Mouse (Mus musculus): ENCODE data around the gene Anxa6. TPM values are rescaled to one million over a fixed set of nuclear protein-coding genes. Genes with fewer than 3 reads are reported as not detected.
"Not testable (repeated sequence)": the region's sequence is repeated elsewhere in the genome, so short reads cannot be mapped to it uniquely, and the experiment has no call there.

Anxa6 gene
- polyA plus RNA-seq, 1 experiment from 2014 or later: 340 TPM

DNA sequence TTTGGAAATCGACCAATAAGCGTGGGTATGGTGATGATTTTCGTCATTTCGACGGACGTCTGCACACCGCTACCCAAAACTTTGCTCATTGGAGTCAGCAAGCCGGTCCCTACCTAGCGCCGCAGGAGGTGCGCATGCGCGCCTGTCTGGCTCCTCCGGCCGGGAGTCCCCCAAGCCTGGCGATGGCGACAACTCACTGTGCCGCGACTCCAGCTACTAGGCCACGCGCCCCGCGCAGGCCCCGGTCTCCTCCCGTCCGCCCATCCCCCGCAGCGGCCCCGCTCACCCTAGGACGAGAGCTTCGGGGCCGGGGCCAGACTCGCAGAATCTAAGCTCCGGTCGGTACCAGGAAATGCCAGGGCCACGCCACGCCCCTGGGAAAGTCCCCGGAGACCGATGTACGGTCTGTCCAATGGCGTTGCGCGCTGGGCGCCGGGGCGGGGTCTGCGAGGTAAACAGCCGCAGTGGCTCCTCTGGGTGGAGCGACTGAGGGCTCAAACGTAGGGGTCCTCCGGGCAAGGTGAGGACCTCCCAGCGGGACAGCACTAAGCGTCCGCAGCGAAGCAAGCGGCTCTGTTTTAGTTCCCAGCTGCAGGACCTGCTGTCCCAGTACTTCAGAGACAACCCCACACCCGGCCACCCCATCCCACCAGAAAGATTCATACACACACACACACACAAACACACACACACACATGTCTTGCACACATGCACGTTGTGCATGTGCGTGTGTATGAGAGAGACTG is 77.3 kb downstream of the Anxa6 start:
- Histone ChIP-seq H3K36me3 (ENCODE audit: control insufficient read depth, insufficient read depth) (no peaks in the 10 kb centered on the region), H3K27me3 (ENCODE audit: control insufficient read depth, insufficient read depth, low read length) (no peaks in the 10 kb centered on the region), H3K9ac (ENCODE audit: low read length) (peak overlapping the region; percentile 82), H3K4me3 (ENCODE audit: low read length) (peak overlapping the region; percentile 79), H3K4me1 (ENCODE audit: control insufficient read depth, insufficient read depth, low read length) (peaks cover 31% of the 10 kb centered on the region), H3K4me2 (ENCODE audit: low read depth, low read length) (peak overlapping the region; percentile 64), H3K27ac (ENCODE audit: low read length) (peak overlapping the region; percentile 90), H3K9me3 (replicated peaks; ENCODE audit: control insufficient read depth, low read length) (no peaks in the 10 kb centered on the region)
- ATAC-seq (replicated peaks; ENCODE audit: extremely low read depth, insufficient read depth, low FRiP score): peak; percentile 97
- under 1% methylated on average over 59 of the region's 59 CpGs for WGBS

- Histone ChIP-seq H3K9ac (ENCODE audit: low read length) (peak overlapping the region; percentile 82), H3K4me3 (ENCODE audit: low read length) (peak overlapping the region; percentile 79), H3K27ac (ENCODE audit: low read length) (peak overlapping the region; percentile 90), H3K4me1 (ENCODE audit: control insufficient read depth, insufficient read depth, low read length) (peaks cover 31% of the 10 kb centered on the region), H3K4me2 (ENCODE audit: low read depth, low read length) (peak overlapping the region; percentile 64)
- not testable (repeated sequence) for H3K9me3 ChIP-seq (replicated peaks; ENCODE audit: control insufficient read depth, low read length); ATAC-seq (replicated peaks; ENCODE audit: extremely low read depth, insufficient read depth, low FRiP score); H3K36me3 ChIP-seq (ENCODE audit: control insufficient read depth, insufficient read depth); H3K27me3 ChIP-seq (ENCODE audit: control insufficient read depth, insufficient read depth, low read length)
- 36% methylated on average over 10 of the region's 10 CpGs for WGBS
Observed at GRCm38 (mm10) chr11:54955400-54955734, 77.9 kb downstream of the Anxa6 start.

GRCm38 (mm10) chr11:54954716-54955115 is 78.5 kb downstream of the Anxa6 start:
- Histone ChIP-seq H3K27ac (ENCODE audit: low read length) (no peak overlapping the region), H3K9me3 (replicated peaks; ENCODE audit: control insufficient read depth, low read length) (no peaks in the 10 kb centered on the region), H3K27me3 (ENCODE audit: control insufficient read depth, insufficient read depth, low read length) (no peaks in the 10 kb centered on the region), H3K36me3 (ENCODE audit: control insufficient read depth, insufficient read depth) (no peaks in the 10 kb centered on the region), H3K4me3 (ENCODE audit: low read length) (no peak overlapping the region), H3K4me1 (ENCODE audit: control insufficient read depth, insufficient read depth, low read length) (peaks cover 31% of the 10 kb centered on the region), H3K9ac (ENCODE audit: low read length) (no peak overlapping the region), H3K4me2 (ENCODE audit: low read depth, low read length) (peak overlapping the region; percentile 64; the same call in 1 of the 2 replicates)
- 84% methylated on average over 8 of the region's 8 CpGs for WGBS
- no peak for ATAC-seq (replicated peaks; ENCODE audit: extremely low read depth, insufficient read depth, low FRiP score)

DNA sequence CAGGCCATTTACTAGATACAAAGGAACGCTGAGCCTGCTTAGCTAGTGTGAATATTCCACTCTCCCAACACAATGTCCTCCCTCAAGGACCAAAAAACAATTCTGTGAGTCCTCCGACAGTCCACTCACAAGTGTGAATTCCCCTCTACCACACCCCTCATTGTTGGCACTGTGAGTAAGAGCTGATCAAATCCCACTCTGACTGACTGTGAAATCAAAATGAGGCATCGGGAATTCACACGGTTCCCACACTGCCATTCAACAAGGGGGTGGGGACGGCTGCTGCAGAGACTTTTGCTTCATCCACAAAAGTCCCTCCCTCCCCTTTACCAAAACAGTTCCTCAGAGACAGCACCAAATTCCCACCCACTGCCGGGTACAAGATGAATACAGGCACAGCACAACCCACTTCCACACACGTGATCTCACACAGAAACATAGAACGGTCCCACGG is 79.2 kb downstream of the Anxa6 start:
- WGBS: 56% methylated on average over 9 of the region's 9 CpGs
- no peak overlapping the region for H3K27ac ChIP-seq (ENCODE audit: low read length)
- no peak for ATAC-seq (replicated peaks; ENCODE audit: extremely low read depth, insufficient read depth, low FRiP score)
- H3K4me2 ChIP-seq (ENCODE audit: low read depth, low read length): no peak overlapping the region
- no peaks in the 10 kb centered on the region for H3K9me3 ChIP-seq (replicated peaks; ENCODE audit: control insufficient read depth, low read length)
- H3K4me1 ChIP-seq (ENCODE audit: control insufficient read depth, insufficient read depth, low read length): peaks cover 30% of the 10 kb centered on the region
- H3K9ac ChIP-seq (ENCODE audit: low read length): no peak overlapping the region
- H3K27me3 ChIP-seq (ENCODE audit: control insufficient read depth, insufficient read depth, low read length): no peaks in the 10 kb centered on the region
- H3K36me3 ChIP-seq (ENCODE audit: control insufficient read depth, insufficient read depth): no peaks in the 10 kb centered on the region
- H3K4me3 ChIP-seq (ENCODE audit: low read length): no peak overlapping the region

- Histone ChIP-seq H3K4me2 (ENCODE audit: low read depth, low read length) (no peak overlapping the region), H3K27me3 (ENCODE audit: control insufficient read depth, insufficient read depth, low read length) (no peaks in the 10 kb centered on the region), H3K36me3 (ENCODE audit: control insufficient read depth, insufficient read depth) (no peaks in the 10 kb centered on the region), H3K9me3 (replicated peaks; ENCODE audit: control insufficient read depth, low read length) (no peaks in the 10 kb centered on the region), H3K4me1 (ENCODE audit: control insufficient read depth, insufficient read depth, low read length) (peaks cover 20% of the 10 kb centered on the region), H3K9ac (ENCODE audit: low read length) (0 out of 2 replicates have a peak overlapping the region, but pooled peaks have one; percentile 2), H3K4me3 (ENCODE audit: low read length) (no peak overlapping the region), H3K27ac (ENCODE audit: low read length) (no peak overlapping the region)
- 45% methylated on average over 6 of the region's 6 CpGs for WGBS
- ATAC-seq (replicated peaks; ENCODE audit: extremely low read depth, insufficient read depth, low FRiP score): no peak
Observed at GRCm38 (mm10) chr11:54952651-54953050, 80.6 kb downstream of the Anxa6 start.

DNA sequence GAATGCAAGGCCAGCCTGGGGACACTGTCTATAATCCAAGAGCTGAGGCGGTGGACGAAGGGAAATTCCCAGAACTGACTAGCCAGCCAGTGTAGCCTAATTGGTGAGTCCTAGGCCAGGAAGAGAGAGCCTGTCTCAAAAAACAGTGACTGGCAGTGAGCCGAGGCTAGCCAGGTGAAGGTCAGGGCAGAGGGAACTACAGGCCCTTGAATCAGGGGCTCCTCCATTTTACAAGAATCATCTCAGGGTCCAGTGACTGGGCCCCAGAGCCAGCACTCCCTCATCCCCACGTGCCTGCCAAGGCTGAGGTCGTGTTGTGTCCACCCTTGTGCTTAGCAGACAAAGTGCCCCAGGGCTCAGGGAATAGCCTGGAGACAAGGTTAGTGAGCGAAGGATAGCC is 82.6 kb downstream of the Anxa6 start:
- ATAC-seq (replicated peaks; ENCODE audit: extremely low read depth, insufficient read depth, low FRiP score): no peak
- no peaks in the 10 kb centered on the region for H3K9me3 ChIP-seq (replicated peaks; ENCODE audit: control insufficient read depth, low read length)
- H3K9ac ChIP-seq (ENCODE audit: low read length): no peak overlapping the region
- WGBS: 66% methylated on average over 6 of the region's 6 CpGs
- H3K4me1 ChIP-seq (ENCODE audit: control insufficient read depth, insufficient read depth, low read length): peaks cover 20% of the 10 kb centered on the region
- no peaks in the 10 kb centered on the region for H3K27me3 ChIP-seq (ENCODE audit: control insufficient read depth, insufficient read depth, low read length)
- no peak overlapping the region for H3K4me2 ChIP-seq (ENCODE audit: low read depth, low read length)
- no peak overlapping the region for H3K4me3 ChIP-seq (ENCODE audit: low read length)
- H3K27ac ChIP-seq (ENCODE audit: low read length): no peak overlapping the region
- H3K36me3 ChIP-seq (ENCODE audit: control insufficient read depth, insufficient read depth): no peaks in the 10 kb centered on the region

DNA sequence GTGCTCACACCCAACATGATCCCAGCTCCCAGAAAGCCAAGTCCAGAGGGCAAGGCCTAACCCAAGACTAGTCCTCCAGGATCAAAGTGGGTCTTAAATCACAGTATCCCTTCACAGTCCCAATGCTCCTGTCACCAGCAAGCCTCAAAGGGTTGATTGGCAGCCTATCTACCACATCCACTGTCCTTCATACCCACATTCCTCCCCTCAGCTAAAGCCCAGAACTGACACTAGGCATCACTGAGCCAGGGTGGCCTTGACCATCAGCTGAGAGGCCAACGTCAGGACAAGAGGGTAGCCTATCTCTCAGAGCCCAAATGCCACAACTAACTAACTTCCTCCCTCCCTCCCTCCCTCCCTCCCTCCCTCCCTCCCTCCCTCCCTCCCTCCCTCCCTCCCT is 83.5 kb downstream of the Anxa6 start:
- Histone ChIP-seq H3K4me2 (ENCODE audit: low read depth, low read length) (no peak overlapping the region), H3K36me3 (ENCODE audit: control insufficient read depth, insufficient read depth) (no peaks in the 10 kb centered on the region), H3K27me3 (ENCODE audit: control insufficient read depth, insufficient read depth, low read length) (no peaks in the 10 kb centered on the region), H3K4me3 (ENCODE audit: low read length) (no peak overlapping the region), H3K9ac (ENCODE audit: low read length) (no peak overlapping the region), H3K27ac (ENCODE audit: low read length) (no peak overlapping the region), H3K9me3 (replicated peaks; ENCODE audit: control insufficient read depth, low read length) (no peaks in the 10 kb centered on the region), H3K4me1 (ENCODE audit: control insufficient read depth, insufficient read depth, low read length) (peaks cover 15% of the 10 kb centered on the region)
- WGBS: 52% methylated on average over 1 of the region's 1 CpGs
- no peak for ATAC-seq (replicated peaks; ENCODE audit: extremely low read depth, insufficient read depth, low FRiP score)

- H3K4me2 ChIP-seq (ENCODE audit: low read depth, low read length): no peak overlapping the region
- H3K27me3 ChIP-seq (ENCODE audit: control insufficient read depth, insufficient read depth, low read length): no peaks in the 10 kb centered on the region
- WGBS: 87% methylated on average over 3 of the region's 3 CpGs
- H3K36me3 ChIP-seq (ENCODE audit: control insufficient read depth, insufficient read depth): no peaks in the 10 kb centered on the region
- no peak overlapping the region for H3K9ac ChIP-seq (ENCODE audit: low read length)
- H3K4me3 ChIP-seq (ENCODE audit: low read length): no peak overlapping the region
- no peak for ATAC-seq (replicated peaks; ENCODE audit: extremely low read depth, insufficient read depth, low FRiP score)
- no peak overlapping the region for H3K27ac ChIP-seq (ENCODE audit: low read length)
- no peaks in the 10 kb centered on the region for H3K4me1 ChIP-seq (ENCODE audit: control insufficient read depth, insufficient read depth, low read length)
- H3K9me3 ChIP-seq (replicated peaks; ENCODE audit: control insufficient read depth, low read length): no peaks in the 10 kb centered on the region
Observed at GRCm38 (mm10) chr11:54944702-54945101, 88.5 kb downstream of the Anxa6 start.

- H3K27ac ChIP-seq (ENCODE audit: low read length): no peak overlapping the region
- no peak overlapping the region for H3K9ac ChIP-seq (ENCODE audit: low read length)
- H3K36me3 ChIP-seq (ENCODE audit: control insufficient read depth, insufficient read depth): peaks cover 17% of the 10 kb centered on the region
- H3K4me3 ChIP-seq (ENCODE audit: low read length): no peak overlapping the region
- no peaks in the 10 kb centered on the region for H3K27me3 ChIP-seq (ENCODE audit: control insufficient read depth, insufficient read depth, low read length)
- H3K9me3 ChIP-seq (replicated peaks; ENCODE audit: control insufficient read depth, low read length): no peaks in the 10 kb centered on the region
- 81% methylated on average over 7 of the region's 7 CpGs for WGBS
- ATAC-seq (replicated peaks; ENCODE audit: extremely low read depth, insufficient read depth, low FRiP score): no peak
- H3K4me1 ChIP-seq (ENCODE audit: control insufficient read depth, insufficient read depth, low read length): peaks cover 9% of the 10 kb centered on the region
- H3K4me2 ChIP-seq (ENCODE audit: low read depth, low read length): no peak overlapping the region
Observed at GRCm38 (mm10) chr11:54940056-54940455, 93.2 kb downstream of the Anxa6 start.
